Mouse (Mus musculus): ENCODE measurements around the gene Ino80. TPM values are rescaled to one million over a fixed set of nuclear protein-coding genes. Genes with fewer than 3 reads are reported as not detected.

The Ino80 gene
- total RNA-seq, 2 experiments from 2014 or later: 11.5 to 14.8 TPM

DNA sequence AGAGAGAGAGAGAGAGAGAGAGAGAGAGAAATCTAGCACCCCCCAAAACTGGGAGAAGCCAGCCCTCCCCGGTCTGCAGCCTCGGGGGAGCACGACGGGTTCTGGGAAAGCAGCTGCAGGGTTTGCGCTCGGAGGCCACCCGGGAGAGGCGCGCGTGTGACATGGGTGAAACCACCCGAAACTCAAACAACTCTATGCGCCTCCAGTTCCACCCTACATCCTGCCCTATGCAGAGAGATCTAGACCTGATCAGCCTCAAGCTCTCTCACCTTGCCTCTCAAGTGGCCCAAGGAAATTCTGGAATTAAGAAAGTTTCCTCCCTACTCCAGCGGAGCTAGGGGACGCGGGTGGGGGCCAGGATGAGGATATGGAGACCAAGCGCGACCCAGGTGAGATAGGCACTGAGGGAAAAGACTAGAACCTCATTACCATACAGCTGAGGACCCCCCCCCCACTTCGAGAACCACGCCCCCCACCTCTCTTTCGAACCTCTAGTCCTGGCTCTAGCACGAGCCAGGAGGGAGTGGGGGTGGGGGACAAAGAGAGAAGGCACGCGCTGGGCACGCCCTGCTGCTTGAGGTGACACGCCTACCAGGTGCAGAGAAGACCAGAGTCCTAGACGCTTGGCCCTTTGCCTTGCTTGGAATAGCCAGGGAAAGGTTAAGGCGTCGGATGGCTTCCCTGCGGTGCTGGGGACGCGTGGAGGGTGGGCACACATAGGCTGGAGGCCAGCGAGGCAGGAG, 152.7 kb downstream of the Ino80 start:
- peak overlapping the region; percentile 83 for H3K27ac ChIP-seq
- H3K4me3 ChIP-seq: peak overlapping the region; percentile 81
- TF ChIP-seq CTCF (IDR thresholded peaks at IDR 0.05): no peak
- DNase-seq: peak; percentile 50
- intact Hi-C loops (cut with DNase I): loop anchor here (1.0 kb wide), 1 partner anchor 24 kb away; no protein-coding TSS in a partner anchor

DNA sequence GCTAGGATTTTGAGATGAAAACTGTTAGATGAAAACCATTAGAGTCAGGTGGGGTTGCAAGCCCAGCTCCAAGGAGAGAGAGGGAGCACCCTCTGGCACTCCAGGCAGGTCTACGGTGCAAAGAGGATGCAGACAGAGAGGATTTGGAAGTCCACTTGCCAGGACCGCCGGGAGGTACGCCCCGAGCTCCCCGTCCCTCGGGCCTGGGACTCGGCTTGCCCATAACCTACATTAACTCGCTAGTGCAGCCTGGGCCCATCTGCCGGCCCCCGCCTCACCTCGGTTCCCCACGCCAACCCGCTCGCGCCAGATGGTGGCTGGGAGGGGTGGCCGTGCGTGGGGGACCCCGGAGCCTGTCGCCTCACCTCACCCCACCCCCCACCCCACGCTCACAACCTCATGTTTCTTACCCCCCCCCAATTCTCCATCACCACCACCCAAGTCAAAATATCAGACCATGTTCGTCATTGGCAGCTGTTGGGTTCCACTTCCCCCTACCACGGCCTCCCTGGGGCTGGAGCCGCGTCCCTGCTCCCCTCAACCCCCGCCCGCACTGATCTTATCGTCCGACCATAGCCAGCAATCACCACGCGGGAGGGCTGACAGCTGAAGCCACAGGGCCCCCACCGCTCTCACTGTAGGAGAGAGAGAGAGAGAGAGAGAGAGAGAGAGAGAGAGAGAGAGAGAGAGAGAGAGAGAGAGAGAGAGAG, 153.5 kb downstream of the Ino80 start:
- intact Hi-C loops (cut with DNase I): no loop called here
- peak overlapping the region; percentile 81 for H3K4me3 ChIP-seq
- 0 out of 2 replicates have a peak overlapping the region, but pooled peaks have one; percentile 9 for H3K27ac ChIP-seq
- no peak for TF ChIP-seq CTCF (IDR thresholded peaks at IDR 0.05)
- DNase-seq: no peak

Other genes starting within 250 kb of the Ino80 start
- not detected for gene Ppp1r14d, start 247.8 kb downstream of the Ino80 start, total RNA-seq (2021)
- gene Spint1, start 240.3 kb downstream of the Ino80 start, total RNA-seq (2021): not detected
- not detected for gene Rhov, start 206.4 kb downstream of the Ino80 start, total RNA-seq (2021)
- 10 to 100 TPM; 10.9 to 11.7 TPM for gene Vps18, start 188.9 kb downstream of the Ino80 start, total RNA-seq (2021)
- 1 to 10 TPM; 3.8 to 4.8 TPM for gene Dll4, start 151.9 kb downstream of the Ino80 start, total RNA-seq (2021)
- 10 to 100 TPM; 30.1 to 90.4 TPM for gene Chac1, start 126.5 kb downstream of the Ino80 start, total RNA-seq (2021)
- 1 to 10 TPM in 1 of 2 experiments, under 1 TPM in 1; 0.77 to 2.0 TPM for gene Exd1, start 69.9 kb upstream of the Ino80 start, total RNA-seq (2021)
- 10 to 100 TPM; 75.1 to 80.9 TPM for gene Chp1, start 70.0 kb upstream of the Ino80 start, total RNA-seq (2021)
- under 1 TPM; 0.11 to 0.28 TPM for gene Nusap1, start 140.6 kb upstream of the Ino80 start, total RNA-seq (2021)
- not detected for gene Oip5, start 140.8 kb upstream of the Ino80 start, total RNA-seq (2021)
- 10 to 100 TPM; 36.7 to 62.7 TPM for gene Ndufaf1, start 185.1 kb upstream of the Ino80 start, total RNA-seq (2021)
- 10 to 100 TPM; 25.3 to 27.2 TPM for gene Rtf1, start 197.4 kb upstream of the Ino80 start, total RNA-seq (2021)

All from gastrocnemius, adult 2 months (tissue).